Mouse (Mus musculus): ENCODE results near the gene Slc25a45. TPM values are rescaled to one million over a fixed set of nuclear protein-coding genes. Genes with fewer than 3 reads are reported as not detected.

Gene Slc25a45
- total RNA-seq, 2 experiments from 2014 or later: 3.5 to 3.6 TPM

DNA sequence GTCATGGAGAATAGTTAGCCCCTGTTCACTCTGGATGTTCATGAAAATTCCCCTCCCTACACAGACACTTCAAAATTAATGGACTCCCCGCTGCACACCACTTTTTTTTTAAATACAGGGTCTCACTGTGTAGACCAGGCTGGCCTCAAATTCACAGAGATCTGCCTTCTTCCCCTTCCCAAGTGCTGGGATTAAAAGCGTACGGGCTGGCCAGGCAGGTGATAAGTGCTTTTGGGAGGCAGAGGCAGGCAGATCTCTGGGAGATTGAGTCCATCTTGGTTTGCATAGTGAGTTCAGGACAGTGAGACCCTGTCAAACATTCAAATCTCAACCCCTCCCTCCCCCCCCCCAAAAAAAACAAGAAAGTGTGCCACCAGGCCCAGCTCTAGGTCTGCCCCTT is 45.4 kb downstream of the Slc25a45 start:
- TF ChIP-seq CTCF (conservative IDR thresholded peaks at IDR 0.05): no peak
- no peak overlapping the region for H3K27ac ChIP-seq
- DNase-seq (ENCODE audit: low spot score in 2 of 2): no peak
- H3K4me3 ChIP-seq: no peak overlapping the region; the same call in 1 of the 2 replicates

- peak; percentile 92 for TF ChIP-seq CTCF (conservative IDR thresholded peaks at IDR 0.05)
- H3K4me3 ChIP-seq: peak overlapping the region; percentile 70
- DNase-seq (ENCODE audit: low spot score in 2 of 2): peak; percentile 71 to 86
- H3K27ac ChIP-seq: peak overlapping the region; percentile 77
These were observed 46.5 kb downstream of the Slc25a45 start for GRCm38 (mm10) chr19:5923990-5924712.

DNA sequence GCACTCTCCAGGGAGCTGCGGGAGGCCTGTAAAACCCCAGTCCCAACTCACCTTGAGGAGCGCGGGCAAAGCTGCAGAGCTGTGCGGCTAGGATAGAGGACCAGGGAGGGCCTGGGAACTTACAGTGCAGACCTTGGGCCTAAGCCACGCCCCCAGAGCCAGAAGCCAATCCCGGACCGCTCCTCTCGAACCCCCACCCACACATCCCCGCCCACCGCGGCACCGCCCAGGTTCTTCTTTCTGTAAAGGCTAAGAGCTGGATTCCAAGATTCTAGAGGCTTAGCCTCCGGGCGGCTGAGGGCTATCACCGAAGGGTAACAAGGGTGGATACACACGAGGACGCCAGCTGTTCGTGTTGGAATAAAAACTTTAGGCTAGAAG is 47.1 kb downstream of the Slc25a45 start, which contains the start of gene Cdc42ep2:
TSS of gene Cdc42ep2 (minus strand) at position 104 of the 381 bp plus-strand sequence.
- H3K4me3 ChIP-seq: peak within 1 kb of the TSS; percentile 70
- peak within 1 kb of the TSS; percentile 77 for H3K27ac ChIP-seq
- no peak for TF ChIP-seq CTCF (conservative IDR thresholded peaks at IDR 0.05)
- peak; percentile 88 to 90 for DNase-seq (ENCODE audit: low spot score in 2 of 2)

DNA sequence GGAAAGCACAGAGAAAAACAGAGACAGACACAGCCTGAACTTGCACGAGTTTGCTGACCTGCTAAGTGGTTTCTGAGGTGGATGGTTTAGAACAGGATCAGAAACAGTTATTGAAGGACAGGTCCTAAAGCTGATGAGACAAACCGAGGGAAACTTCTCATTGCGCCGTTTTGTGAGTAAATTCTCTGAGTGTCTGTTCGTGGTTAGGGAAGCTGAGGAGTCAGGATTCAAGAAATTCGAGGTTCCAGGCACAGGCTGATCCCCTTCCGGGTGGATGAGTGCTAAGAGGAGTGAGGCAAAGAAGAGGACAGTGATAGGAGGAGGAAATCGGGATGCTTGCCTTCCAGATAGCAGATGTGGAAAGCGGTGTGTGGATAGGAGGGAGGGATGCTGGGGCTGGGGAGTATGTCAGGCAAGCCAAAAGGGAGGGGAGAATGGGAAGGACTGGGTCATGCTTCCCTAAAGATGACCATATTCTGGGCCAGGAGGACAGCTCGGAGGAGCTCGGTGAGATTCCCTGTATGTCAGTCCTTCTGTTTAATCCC is 47.8 kb downstream of the Slc25a45 start:
- peak overlapping the region; percentile 70 for H3K4me3 ChIP-seq
- peak overlapping the region; percentile 29 for H3K27ac ChIP-seq
- TF ChIP-seq CTCF (conservative IDR thresholded peaks at IDR 0.05): no peak
- no peak for DNase-seq (ENCODE audit: low spot score in 2 of 2)

GRCm38 (mm10) chr19:5927026-5927425 is 49.4 kb downstream of the Slc25a45 start:
- no peak overlapping the region for H3K27ac ChIP-seq
- H3K4me3 ChIP-seq: no peak overlapping the region
- DNase-seq (ENCODE audit: low spot score in 2 of 2): no peak
- no peak for TF ChIP-seq CTCF (conservative IDR thresholded peaks at IDR 0.05)

DNA sequence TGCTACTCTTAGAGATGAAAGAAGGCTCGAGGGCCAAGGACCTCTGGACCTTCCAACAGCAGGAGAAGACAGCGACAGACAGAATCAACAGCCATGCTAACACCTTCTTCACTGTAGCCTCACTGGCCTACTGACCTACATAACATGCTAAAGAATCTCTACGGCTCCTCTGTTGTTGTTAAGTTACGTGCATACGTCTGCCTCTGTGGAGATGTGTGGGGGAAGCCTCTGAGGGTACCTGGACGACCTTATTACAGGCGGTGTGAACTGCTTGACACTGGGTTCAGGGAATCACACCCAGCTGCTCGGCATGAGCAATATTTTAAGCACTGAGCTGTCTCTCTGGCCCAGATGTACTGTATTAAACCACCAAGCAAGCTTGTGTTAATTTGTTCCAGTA is 49.9 kb downstream of the Slc25a45 start:
- H3K4me3 ChIP-seq: no peak overlapping the region
- H3K27ac ChIP-seq: no peak overlapping the region
- DNase-seq (ENCODE audit: low spot score in 2 of 2): no peak
- no peak for TF ChIP-seq CTCF (conservative IDR thresholded peaks at IDR 0.05)

DNA sequence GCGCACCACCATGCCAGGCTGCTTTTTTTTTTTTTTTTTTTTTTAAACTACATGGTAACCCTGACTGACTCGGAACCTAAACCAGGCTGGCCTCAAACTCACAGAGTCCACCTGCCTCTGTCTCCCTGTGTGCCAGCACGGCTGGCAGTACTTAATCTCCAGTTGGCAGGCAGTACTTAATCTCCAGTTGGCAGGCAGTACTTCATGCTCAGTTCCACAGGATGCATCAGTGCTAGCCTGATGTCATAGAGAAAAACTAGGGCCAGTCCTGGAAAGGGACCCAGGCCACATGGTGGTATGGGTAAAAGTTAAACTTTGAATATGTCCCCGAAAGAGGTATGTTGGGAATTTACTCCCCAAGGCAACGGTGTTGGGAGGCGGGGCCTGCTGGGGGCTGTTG is 50.5 kb downstream of the Slc25a45 start:
- Histone ChIP-seq H3K27ac (no peak overlapping the region), H3K4me3 (no peak overlapping the region)
- TF ChIP-seq CTCF (conservative IDR thresholded peaks at IDR 0.05): no peak

DNA sequence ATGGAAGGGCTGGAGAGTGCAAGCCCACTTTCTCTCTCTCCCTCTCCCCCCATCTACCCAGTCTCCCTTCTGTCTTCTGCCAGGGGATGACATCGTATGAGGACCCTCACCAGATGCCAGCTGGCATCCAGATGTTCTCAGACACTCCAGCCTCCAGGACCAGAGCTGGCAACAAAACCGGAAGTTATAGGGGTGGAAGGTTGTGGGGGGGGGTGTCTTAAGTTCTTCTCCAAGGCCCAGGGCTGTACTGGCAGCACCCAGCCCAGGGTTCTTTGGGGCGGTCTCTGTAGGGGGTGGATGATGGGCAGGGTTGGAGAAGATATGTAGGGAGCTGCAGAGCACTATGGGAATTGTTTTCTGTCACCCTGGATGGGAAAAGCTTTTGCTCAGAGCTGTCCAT is 50.9 kb downstream of the Slc25a45 start:
- no peak overlapping the region for H3K4me3 ChIP-seq
- TF ChIP-seq CTCF (conservative IDR thresholded peaks at IDR 0.05): no peak
- DNase-seq (ENCODE audit: low spot score in 2 of 2): no peak
- no peak overlapping the region for H3K27ac ChIP-seq

More for the DNA sequence above, 50.5 kb downstream of the Slc25a45 start:
- no peak for DNase-seq (ENCODE audit: low spot score in 2 of 2)

DNA sequence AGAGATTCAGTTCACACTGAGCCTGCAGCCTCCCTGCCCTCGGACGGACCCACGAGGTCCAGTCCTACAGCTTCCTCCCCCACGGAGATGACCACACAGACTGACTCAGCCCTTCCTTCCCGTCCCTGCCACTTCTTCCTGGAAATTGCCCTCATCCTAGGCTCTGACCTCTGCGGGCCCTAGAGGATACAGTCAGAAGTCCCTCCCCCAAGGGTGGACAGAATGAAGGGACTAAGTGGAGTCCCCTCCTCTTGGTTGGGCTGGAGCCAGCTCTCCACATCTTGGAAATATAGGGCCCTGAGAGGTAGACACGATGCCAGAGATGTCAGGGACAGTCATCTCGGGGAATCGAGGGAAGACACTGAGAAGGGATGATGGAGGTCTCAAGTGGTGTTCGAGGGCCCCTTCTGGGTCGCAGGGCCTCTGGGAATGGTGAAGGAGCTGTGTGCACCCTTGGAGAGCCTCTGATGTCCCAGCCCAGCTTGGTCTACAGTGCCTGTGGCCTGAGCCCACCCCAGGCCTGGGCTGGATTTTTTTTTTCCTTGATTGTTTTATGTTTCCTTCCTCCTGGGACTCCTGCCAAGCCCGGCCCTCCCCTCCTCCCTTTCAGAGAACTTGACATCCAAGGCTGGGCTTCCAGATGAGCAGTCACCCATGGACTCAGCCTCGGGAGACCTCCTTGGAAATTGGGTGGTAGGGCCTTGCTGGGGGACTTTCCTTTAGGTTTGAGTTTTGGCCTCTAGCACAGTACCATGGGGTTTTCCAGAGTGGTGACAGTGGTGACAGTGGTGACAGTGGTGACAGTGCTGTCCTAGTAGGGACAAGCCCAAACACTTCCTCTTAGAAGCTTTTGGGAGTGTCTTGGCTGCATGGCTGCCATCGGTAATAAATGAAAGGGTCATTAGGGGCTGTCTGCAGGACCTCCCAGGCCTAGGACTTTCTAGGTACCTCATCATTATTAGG is 52.3 kb downstream of the Slc25a45 start:
- no peak overlapping the region for H3K27ac ChIP-seq

DNA sequence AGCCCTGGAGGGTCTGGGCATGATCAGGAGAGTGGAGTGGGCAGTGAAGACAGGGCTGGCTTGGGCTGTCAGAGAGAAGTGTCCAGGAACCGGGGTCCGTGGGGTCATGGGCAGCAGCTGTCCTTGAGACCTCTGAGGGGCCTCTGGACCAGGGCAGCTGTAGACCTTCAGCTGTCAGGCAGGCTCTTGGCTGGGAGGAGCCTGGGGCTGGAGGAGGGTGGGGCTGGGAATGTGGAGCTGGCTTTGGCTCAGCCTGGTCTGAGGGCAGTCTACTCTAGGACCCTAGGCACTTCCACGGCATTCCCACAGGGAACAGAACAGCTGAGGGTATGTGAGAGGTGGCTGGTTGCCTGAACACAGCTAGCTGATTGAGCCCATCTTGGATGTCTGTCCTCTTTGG is 57.7 kb downstream of the Slc25a45 start:
- no peak for DNase-seq (ENCODE audit: low spot score in 2 of 2)
- Histone ChIP-seq H3K4me3 (no peak overlapping the region), H3K27ac (no peak overlapping the region)
- no peak for TF ChIP-seq CTCF (conservative IDR thresholded peaks at IDR 0.05)

More for the DNA sequence above, 52.3 kb downstream of the Slc25a45 start:
- no peak for DNase-seq (ENCODE audit: low spot score in 2 of 2)
- no peak for TF ChIP-seq CTCF (conservative IDR thresholded peaks at IDR 0.05)
- no peak overlapping the region for H3K4me3 ChIP-seq

Other genes with a start within 250 kb of the Slc25a45 start
- gene Rela, start 240.3 kb upstream of the Slc25a45 start, total RNA-seq (2021): 10 to 100 TPM; 20.6 to 21.0 TPM
- gene Sipa1, start 214.1 kb upstream of the Slc25a45 start, total RNA-seq (2021): 10 to 100 TPM; 16.5 to 17.5 TPM
- 10 to 100 TPM; 20.2 to 20.4 TPM for gene Map3k11, start 189.1 kb upstream of the Slc25a45 start, total RNA-seq (2021)
- 10 to 100 TPM; 69.1 to 78.8 TPM for gene Pcnx3, start 188.9 kb upstream of the Slc25a45 start, total RNA-seq (2021)
- under 1 TPM in 1 of 2 experiments, not detected in 1; 0.36 TPM for gene Kcnk7, start 173.4 kb upstream of the Slc25a45 start, total RNA-seq (2021)
- 10 to 100 TPM; 11.8 to 17.7 TPM for gene Ehbp1l1, start 151.5 kb upstream of the Slc25a45 start, total RNA-seq (2021)
- gene Fam89b, start 148.2 kb upstream of the Slc25a45 start, total RNA-seq (2021): 10 to 100 TPM; 26.5 to 29.4 TPM
- gene Ltbp3, start 136.9 kb upstream of the Slc25a45 start, total RNA-seq (2021): 10 to 100 TPM; 23.8 to 30.0 TPM
- gene Scyl1, start 106.4 kb upstream of the Slc25a45 start, total RNA-seq (2021): 10 to 100 TPM; 74.1 to 80.9 TPM
- 10 to 100 TPM in 1 of 2 experiments, 1 to 10 TPM in 1; 9.5 to 10.6 TPM for gene Frmd8, start 2.5 kb upstream of the Slc25a45 start, total RNA-seq (2021)
- gene Tigd3, start 16.3 kb downstream of the Slc25a45 start, total RNA-seq (2021): 1 to 10 TPM; 2.5 to 3.2 TPM
- gene Dpf2, start 35.2 kb downstream of the Slc25a45 start, total RNA-seq (2021): 10 to 100 TPM; 94.1 to 95.3 TPM
- 1 to 10 TPM; 3.4 to 3.8 TPM for gene Cdc42ep2, start 47.0 kb downstream of the Slc25a45 start, total RNA-seq (2021)
- 1 to 10 TPM; 6.2 to 6.6 TPM for gene Pola2, start 86.4 kb downstream of the Slc25a45 start, total RNA-seq (2021)
- gene Slc22a20, start 108.3 kb downstream of the Slc25a45 start, total RNA-seq (2021): not detected
- gene Capn1, start 138.1 kb downstream of the Slc25a45 start, total RNA-seq (2021): 10 to 100 TPM; 28.2 to 29.9 TPM
- 10 to 100 TPM; 42.0 to 45.1 TPM for gene Syvn1, start 168.8 kb downstream of the Slc25a45 start, total RNA-seq (2021)
- gene Mrpl49, start 180.0 kb downstream of the Slc25a45 start, total RNA-seq (2021): 10 to 100 TPM; 42.8 to 49.6 TPM
- gene Fau, start 180.0 kb downstream of the Slc25a45 start, total RNA-seq (2021): 100 to 1,000 TPM; 676 to 714 TPM
- 10 to 100 TPM; 39.0 to 42.5 TPM for gene Znhit2, start 183.4 kb downstream of the Slc25a45 start, total RNA-seq (2021)
- 10 to 100 TPM; 25.3 to 26.0 TPM for gene Tm7sf2, start 190.6 kb downstream of the Slc25a45 start, total RNA-seq (2021)
- 100 to 1,000 TPM in 1 of 2 experiments, 10 to 100 TPM in 1; 96.5 to 103 TPM for gene Vps51, start 199.4 kb downstream of the Slc25a45 start, total RNA-seq (2021)
- gene Tmem262, start 202.2 kb downstream of the Slc25a45 start, total RNA-seq (2021): not detected
- gene Gm28374, start 204.4 kb downstream of the Slc25a45 start, total RNA-seq (2021): not detected
- gene Zfpl1, start 207.1 kb downstream of the Slc25a45 start, total RNA-seq (2021): 10 to 100 TPM; 40.1 to 44.0 TPM
- under 1 TPM; 0.23 to 0.27 TPM for gene Cdca5, start 207.2 kb downstream of the Slc25a45 start, total RNA-seq (2021)
- gene AC131692.1, start 216.6 kb downstream of the Slc25a45 start, total RNA-seq (2021): not detected
- gene Naaladl1, start 228.0 kb downstream of the Slc25a45 start, total RNA-seq (2021): under 1 TPM in 1 of 2 experiments, not detected in 1; 0.17 TPM
- 10 to 100 TPM; 14.0 to 15.0 TPM for gene Sac3d1, start 240.8 kb downstream of the Slc25a45 start, total RNA-seq (2021)